Mouse (Mus musculus): ENCODE results near the gene Gan.

Gene Gan

DNA sequence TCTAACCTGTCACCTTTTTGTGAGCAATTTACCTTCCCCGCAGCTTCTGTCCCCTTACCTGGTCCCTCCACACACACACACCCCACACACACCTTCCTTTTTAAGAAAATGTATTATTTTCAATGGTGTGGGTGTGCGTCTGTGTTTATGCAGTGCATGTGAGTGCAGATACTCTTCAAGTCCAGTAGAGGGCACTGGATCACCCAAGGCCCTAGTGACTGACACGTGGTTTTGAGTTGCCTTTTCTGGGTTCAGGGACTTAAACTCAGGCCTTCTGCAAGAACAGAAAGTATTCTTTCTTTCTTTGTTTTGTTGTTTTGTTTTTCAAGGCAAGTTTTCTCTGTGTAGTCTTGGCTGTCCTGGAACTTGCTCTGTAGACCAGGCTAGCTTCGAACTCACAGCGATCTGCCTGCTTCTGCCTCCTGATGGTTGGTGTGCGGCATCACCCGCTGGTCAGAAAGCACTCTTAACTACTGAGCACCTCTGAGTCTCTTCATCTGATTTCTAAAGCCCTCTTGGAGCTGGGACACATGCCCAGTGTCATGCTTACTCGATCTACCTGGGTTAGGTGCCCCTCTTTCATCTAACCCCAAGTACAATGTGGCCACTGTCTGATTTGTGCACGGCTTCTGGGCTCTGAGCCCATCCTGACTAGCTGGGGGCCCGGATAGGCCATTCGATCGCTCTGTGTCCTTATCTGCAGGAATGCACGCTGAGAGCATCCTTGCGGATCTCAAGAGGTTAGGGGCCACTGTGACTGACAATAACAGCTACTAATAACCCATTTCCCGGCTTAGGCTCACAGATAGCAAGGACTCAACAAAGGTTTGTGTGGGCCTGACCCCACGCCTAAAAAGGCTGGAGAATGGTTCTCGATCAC, 95.7 kb downstream of the Gan start:
- no peak for DNase-seq (ENCODE audit: low read depth, low spot score)

DNA sequence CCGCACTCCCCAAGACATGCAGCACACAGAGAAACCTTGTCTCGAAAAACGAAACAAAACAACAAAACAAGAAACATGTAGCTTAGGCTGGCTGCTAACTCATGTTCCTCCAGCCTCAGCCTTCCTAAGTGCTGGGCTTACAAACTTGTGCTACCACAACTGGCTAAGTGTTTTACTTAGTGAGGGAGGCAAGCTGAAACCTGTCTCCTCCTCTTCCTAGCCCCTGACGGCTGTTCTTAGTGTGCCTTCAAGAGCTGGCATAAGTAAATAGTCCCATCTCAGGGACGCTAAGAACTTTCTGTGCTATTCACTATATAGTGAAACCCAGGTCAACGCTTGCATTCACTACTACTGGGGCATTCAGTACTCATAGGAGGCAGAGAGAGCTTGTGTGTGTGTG, 96.6 kb downstream of the Gan start:
- no peak for DNase-seq (ENCODE audit: low read depth, low spot score)

DNA sequence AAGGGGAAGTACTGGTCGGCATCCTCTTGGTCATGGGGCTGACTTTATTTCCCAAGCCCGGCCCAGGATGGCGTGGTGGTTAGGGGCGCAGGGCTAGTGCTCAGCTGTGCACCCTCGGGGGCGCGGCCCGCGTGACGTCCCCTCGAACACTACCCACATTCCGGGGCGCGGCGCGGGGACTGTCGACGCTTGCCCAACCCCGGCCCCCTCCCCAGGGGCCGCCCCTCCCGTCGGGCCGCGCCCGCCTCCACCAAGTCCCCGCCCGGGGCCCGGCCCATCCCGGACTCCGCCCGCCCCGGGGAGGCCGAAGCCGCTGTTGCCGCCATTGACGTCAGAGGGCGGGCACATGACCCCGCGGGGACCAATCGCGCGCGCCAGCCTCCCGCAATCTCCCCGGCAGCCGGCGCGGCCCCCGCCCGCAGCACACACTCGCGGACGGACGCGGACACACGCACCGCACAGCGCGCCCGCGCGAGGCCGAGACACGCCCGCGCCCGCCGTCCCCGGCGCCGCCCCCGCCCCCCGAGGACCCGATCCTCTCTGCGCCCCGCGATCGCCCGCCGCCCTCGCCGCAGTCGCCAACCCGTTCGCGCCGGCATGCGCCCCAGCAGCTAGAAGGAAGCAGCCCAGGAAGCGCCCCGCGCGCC, 98.5 kb downstream of the Gan start:
- peak; percentile 78 for DNase-seq (ENCODE audit: low read depth, low spot score)

DNA sequence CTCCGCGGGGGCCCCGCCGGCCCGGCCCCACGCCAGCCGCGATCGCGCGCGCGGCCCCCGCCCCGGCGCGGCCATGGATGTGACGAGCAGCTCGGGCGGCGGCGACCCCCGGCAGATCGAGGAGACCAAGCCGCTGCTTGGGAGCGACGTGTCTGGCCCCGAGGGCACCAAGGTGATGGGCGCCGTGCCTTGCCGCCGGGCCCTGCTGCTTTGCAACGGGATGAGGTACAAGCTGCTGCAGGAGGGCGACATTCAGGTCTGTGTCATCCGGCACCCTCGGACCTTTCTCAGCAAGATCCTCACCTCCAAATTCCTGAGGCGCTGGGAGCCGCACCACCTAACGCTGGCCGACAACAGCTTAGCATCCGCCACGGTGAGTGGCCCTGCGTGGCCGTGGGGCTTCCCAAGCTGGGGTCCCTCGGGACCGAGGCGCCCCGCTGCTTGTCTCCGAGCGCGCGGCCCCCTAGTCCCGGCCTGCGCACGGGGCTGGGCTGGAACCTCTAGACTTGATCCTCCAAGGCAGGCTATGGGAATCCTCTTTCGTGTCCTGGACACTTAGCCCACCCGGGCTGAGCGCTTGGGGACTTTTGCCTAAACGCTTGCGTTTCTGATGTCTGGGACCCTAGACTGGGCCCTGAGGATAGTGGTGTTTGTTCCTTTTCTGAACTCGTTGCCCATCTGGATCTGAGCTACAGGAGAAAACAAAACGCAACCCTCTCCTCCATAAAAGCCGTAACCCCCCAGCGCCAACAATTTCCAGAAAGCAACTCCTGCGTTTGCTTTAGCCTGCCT, 99.3 kb downstream of the Gan start, which contains the start of gene Cmip:
Cmip (plus strand) TSS at position 36 of the 792 bp plus-strand sequence.
- DNase-seq (ENCODE audit: low read depth, low spot score): peak; percentile 31

DNA sequence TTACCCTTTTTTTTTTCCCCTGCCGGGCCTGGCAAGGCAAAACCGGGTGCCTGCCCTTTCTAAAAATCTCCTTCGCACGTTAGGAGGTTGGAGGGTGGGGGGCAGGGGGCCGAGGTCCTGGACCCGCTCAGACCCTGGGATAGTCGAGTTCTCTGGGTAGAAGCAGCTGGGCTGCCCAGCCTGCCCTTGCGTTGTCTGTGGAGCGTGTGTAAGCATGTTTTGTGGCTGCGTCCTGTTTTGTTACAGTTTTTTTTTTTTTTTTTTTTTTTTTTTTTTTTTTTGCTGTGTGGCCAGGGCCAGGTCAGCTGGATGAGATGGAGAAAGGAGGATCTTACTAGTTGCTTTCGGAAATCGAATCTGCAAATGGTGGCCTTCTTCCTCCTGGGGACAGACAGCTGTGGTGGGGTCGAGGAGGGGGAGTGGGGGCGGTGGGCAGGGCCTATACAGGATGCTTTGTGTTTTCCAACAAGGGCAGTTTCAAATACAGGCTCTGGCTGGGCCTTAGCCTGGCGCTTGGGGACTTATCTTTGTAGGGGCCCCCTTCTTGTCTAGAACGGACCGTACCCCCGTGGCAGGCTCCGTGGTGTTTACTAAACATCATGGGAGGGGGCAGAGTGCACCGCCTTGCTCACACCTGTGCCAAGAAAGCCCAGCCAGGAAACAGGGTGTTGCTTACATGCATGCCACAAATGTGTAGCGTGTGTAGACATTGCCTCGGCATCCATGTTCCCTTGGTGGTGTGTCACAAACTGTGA, 100.1 kb downstream of the Gan start:
- DNase-seq (ENCODE audit: low read depth, low spot score): peak; percentile 42

DNA sequence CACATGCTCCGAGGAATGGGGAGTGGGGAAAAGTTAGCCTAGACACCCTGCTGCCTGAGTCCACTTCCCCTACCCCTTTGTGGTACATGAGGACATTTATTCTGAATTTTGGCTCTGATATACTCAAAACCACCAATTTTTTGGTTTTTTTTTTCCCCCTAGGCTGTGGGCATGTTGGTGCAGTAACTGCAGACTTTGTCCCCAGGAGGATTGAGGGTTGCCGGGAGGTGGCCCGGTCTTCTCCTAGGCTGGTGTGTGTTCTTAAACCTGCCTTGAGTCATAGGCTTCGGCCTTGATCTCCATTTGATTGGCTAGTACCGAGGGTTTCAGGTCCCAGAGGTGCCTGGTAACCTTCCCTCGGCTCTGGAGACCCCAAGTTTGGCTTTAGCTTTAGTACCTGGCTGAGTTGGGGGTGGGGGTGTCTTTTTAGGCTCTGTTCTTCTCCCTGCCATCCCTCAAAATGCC, 100.7 kb downstream of the Gan start:
- no peak for DNase-seq (ENCODE audit: low read depth, low spot score)

DNA sequence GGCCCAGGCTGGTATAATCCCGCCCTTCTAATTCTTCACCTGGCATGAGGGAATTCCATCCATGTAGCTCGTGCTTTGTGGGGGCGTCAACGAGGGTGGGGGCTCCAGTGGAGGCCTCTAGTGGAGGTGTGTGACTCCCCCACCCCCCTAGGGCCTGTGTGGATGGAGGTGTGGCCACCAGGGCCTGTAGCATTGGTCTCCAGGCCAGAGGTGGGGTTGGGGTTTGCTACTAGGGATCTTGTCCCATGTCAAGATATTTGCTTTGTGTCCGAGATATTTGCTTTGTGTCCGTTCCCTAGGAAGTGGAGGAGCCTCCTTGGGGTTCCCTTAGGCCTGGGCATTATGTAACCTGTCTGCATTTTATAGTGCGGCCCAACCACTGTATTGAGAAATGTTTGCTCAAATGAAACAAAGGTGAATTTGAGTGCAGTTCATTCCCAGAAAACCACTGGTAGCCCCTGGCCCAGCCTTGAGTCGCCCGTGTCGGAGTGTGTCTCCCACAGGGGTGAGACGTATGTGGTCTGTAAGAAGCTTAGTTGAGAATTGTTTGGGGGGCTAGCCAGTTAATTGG, 101.6 kb downstream of the Gan start:
- DNase-seq (ENCODE audit: low read depth, low spot score): no peak

DNA sequence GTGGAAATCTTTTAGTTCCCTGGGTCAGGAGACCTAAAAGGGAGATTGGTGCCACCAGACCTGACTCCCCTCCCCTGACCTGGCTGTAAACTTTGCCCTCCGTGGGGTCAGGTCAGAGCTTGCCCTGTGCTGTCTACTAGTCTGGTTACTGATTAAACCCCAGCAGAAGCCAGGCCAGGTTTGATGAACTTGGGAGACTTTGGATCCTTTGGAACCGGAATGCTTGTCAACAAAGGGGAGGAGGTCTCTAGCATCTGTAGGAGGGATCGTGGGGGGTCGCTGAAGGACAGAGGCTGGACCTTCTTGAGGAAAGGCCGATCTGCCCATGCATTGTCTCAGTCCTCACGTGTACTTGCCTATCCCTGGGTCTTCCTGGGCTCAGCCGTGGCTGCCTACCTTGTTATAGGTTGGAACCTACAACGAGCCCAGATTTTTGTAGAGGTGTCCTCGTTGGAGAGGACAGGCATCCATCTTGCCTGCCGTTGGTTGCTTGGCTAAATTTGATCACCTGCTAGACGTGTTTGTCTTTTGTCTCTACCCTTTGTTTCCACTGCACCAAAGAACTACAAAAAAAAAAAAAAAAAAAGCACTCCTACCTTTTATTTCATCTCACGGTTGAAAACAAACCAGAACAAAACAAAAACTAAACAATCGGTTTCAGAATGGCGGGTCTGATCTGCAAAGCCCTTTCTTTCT, 102.4 kb downstream of the Gan start:
- no peak for DNase-seq (ENCODE audit: low read depth, low spot score)

DNA sequence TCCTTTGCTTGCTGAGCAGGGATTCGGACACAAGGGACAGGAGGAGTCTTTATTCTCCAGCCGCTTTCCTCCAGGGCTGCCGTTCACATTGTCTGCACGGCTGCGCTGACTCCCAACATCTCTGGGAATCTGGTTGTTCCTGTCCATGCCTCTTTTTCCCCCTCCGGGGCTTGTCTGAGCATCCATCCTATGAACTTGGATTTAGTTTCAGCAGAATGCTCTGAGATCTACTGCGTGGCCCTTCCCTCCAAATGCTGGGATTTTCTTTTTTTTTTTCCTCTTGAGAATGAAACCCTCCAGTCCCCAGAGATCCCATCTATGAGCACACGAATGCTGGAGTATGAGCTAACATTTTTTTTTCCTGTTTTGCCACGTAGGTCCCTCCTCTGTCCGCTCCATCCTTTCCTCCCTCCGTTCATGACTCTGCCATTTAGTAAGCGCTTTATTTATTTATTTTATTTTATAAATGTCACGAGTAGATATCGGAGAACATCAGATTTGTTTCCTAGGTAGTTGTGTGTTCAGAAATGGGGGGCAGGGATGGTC, 103.1 kb downstream of the Gan start:
- no peak for DNase-seq (ENCODE audit: low read depth, low spot score)

DNA sequence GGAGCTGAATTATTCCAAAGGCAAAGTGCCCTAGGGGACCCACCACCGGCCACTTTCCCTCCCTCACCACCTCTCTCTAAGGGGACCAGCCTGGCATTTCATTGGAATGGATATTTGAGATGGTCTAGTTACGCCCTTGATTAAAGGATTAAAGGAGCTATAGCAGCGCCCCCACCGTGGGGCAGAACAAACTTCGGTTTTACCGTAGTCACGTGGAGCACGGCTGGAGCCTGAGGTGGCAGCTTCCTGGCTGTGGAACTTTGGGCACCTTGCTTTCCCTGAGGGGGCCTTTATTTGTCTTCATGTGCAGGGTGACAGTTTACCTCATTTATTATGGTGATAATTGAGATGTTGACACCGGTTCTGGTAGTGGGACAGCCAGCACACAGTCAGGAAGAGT, 103.8 kb downstream of the Gan start:
- no peak for DNase-seq (ENCODE audit: low read depth, low spot score)

DNA sequence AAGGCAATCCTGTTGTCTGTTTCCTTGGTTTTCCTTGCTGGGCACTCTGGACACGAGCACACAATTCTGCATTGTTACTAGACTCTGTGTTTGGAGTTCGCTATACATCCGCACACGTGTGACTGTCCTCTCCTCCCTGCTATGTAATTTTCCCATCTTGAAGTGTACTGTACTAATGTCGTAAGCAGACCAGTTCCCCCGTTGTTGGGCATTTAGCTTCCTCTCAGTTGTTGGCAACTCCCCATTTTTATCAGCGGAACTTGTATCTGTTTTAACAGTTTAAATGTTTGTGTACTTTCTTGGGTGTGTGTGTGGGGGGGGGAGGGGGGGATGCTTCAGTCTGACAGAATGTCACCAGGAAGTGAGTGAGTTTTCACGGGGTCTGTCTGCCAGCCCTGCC, 104.8 kb downstream of the Gan start:
- no peak for DNase-seq (ENCODE audit: low read depth, low spot score)

DNA sequence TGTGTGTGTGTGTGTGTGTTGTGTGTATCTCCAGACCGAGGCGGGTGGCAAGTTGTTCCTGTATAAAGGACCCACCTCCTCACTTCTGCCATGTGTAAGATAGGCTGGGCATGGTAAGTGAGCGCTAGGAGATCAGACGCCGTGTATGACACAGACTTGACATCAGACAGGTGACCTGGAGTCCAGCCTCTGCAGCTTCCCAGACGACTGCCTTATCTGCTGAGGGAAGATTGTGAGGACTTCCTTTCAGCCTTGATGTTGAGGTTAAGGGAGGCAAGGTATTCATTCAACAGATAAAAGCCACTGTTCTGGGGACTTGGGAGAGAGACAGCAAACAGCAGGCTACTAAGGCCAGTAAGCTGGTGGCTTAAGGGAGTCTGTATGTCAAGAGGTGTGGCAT, 105.5 kb downstream of the Gan start:
- DNase-seq (ENCODE audit: low read depth, low spot score): no peak

DNA sequence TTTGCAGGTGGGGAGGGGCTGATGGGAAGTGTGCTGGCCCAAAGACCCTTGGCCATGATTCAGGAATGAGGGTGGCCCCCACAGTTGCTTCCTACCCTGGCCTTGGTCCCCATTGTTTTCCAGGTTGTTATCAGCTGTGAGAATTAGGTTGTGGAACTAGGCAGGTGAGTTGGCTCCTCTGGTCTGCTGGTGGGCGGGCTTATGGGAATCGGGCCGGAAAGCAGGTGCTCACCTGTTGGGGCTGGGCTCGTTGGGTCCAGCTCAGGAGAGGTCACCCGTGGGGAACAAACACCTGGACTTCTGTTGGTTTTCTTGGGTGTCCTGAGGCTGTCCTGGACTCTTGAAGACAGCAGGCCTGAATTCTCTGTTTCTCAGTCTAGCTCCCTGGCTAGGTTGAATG, 107.1 kb downstream of the Gan start:
- DNase-seq (ENCODE audit: low read depth, low spot score): no peak
